Mouse (Mus musculus) lung, embryonic 14.5 days (tissue): ENCODE results near the gene Adamts16. TPM values are rescaled to one million over a fixed set of nuclear protein-coding genes. Genes with fewer than 3 reads are reported as not detected.

ENCODE experiments used
- ATAC-seq: fragments of 200-750 bp; cut with Nextera tagmentation; 2 replicates; pipeline ENCODE4 v1.8.0; 2017; ENCODE audit warnings: mild to moderate bottlenecking, moderate TSS enrichment, moderate library complexity; ENCODE audit not compliant: insufficient read depth
- DNase-seq: peaks from one replicate; pipeline ENCODE4 v3.0.0-alpha.2; 2015
- H3K27ac ChIP-seq: fragments of 300-500 bp; sonication (generic); 2 replicates; pipeline ENCODE4 v1.5.1; 2014; ENCODE audit warnings: low read depth, mild to moderate bottlenecking, moderate library complexity
- H3K27me3 ChIP-seq: fragments of 300-500 bp; sonication (generic); 2 replicates; pipeline ENCODE4 v1.6.1; 2014; ENCODE audit warnings: low read length, control low read depth; ENCODE audit not compliant: insufficient read depth
- H3K36me3 ChIP-seq: fragments of 300-500 bp; sonication (generic); 2 replicates; pipeline ENCODE4 v1.6.1; 2014; ENCODE audit warnings: control low read depth; ENCODE audit not compliant: insufficient read depth
- H3K4me1 ChIP-seq: fragments of 300-500 bp; sonication (generic); 2 replicates; pipeline ENCODE4 v1.6.1; 2014; ENCODE audit warnings: antibody characterized with exemption, control low read depth; ENCODE audit not compliant: insufficient read depth
- H3K4me2 ChIP-seq: fragments of 300-500 bp; sonication (generic); 2 replicates; pipeline ENCODE4 v1.6.1; 2014; ENCODE audit warnings: mild to moderate bottlenecking
- H3K4me3 ChIP-seq: fragments of 300-500 bp; sonication (generic); 2 replicates; pipeline ENCODE4 v1.5.1; 2014; ENCODE audit warnings: low read depth, low read length
- H3K9ac ChIP-seq: fragments of 300-500 bp; sonication (generic); 2 replicates; pipeline ENCODE4 v1.6.1; 2014
- H3K9me3 ChIP-seq: fragments of 300-500 bp; sonication (generic); 2 replicates; pipeline ENCODE4 v1.6.1; 2016; ENCODE audit warnings: low read depth, low read length, control low read depth
- CTCF ChIP-seq: IDR thresholded peaks from 2 replicates; pipeline ENCODE4 v1.5.1; 2016; ENCODE audit warnings: antibody characterized with exemption, low read depth
- WGBS: fragments of 180-500 bp; shearing (Covaris S2); extraction: QIAGEN DNeasy Blood & Tissue Kit; methylation state at CpG from one replicate; pipeline ENCODE4 v1.1.7; 2014; 5-methylcytosine and 5-hydroxymethylcytosine counted together
- polyA plus RNA-seq: library from polyadenylated mRNA; unstranded; fragments of >200 nt; fragmentation: Nextera tagmentation; extraction: Ambion mirVana; gene quantifications from 2 replicates; pipeline ENCODE4 v1.2.1, GENCODE M21; 2014

Gene Adamts16
- polyA plus RNA-seq, 1 experiment from 2014 or later, result 0.04 TPM

- no peaks in the 10 kb centered on the region for H3K36me3 ChIP-seq
- no peak overlapping the region for H3K27ac ChIP-seq
- H3K4me3 ChIP-seq, result no peak overlapping the region
- H3K4me1 ChIP-seq, result no peaks in the 10 kb centered on the region
- DNase-seq (peak; percentile 45), ATAC-seq (no peak)
- no peak overlapping the region for H3K4me2 ChIP-seq
- no peak overlapping the region for H3K9ac ChIP-seq
- H3K9me3 ChIP-seq, result no peaks in the 10 kb centered on the region
- H3K27me3 ChIP-seq, result no peaks in the 10 kb centered on the region
- peak; percentile 56 for TF ChIP-seq CTCF
Observed at GRCm38 (mm10) chr13:70767462-70767861, 74.1 kb downstream of the Adamts16 start.

GRCm38 (mm10) chr13:70764682-70765081 lies 76.9 kb downstream of the Adamts16 start:
- Histone ChIP-seq H3K4me2 (no peak overlapping the region), H3K36me3 (no peaks in the 10 kb centered on the region), H3K4me3 (no peak overlapping the region), H3K4me1 (no peaks in the 10 kb centered on the region), H3K27me3 (no peaks in the 10 kb centered on the region), H3K9me3 (no peaks in the 10 kb centered on the region), H3K27ac (no peak overlapping the region), H3K9ac (no peak overlapping the region)
- TF ChIP-seq CTCF, result no peak
- DNase-seq, result no peak
- ATAC-seq, result no peak
- 79% methylated on average over 6 of the region's 6 CpGs for WGBS

- no peak overlapping the region for H3K9ac ChIP-seq
- DNase-seq (no peak), ATAC-seq (no peak)
- no peaks in the 10 kb centered on the region for H3K4me1 ChIP-seq
- H3K4me2 ChIP-seq, result no peak overlapping the region
- H3K4me3 ChIP-seq, result no peak overlapping the region
- H3K36me3 ChIP-seq, result no peaks in the 10 kb centered on the region
- TF ChIP-seq CTCF, result no peak
- H3K9me3 ChIP-seq, result no peaks in the 10 kb centered on the region
- WGBS, result 88% methylated on average over 2 of the region's 2 CpGs
- H3K27me3 ChIP-seq, result no peaks in the 10 kb centered on the region
- no peak overlapping the region for H3K27ac ChIP-seq
Observed at GRCm38 (mm10) chr13:70762586-70762985, 79.0 kb downstream of the Adamts16 start.

- no peak for TF ChIP-seq CTCF
- no peak for DNase-seq
- H3K4me3 ChIP-seq, result no peak overlapping the region
- H3K27ac ChIP-seq, result no peak overlapping the region
- H3K9ac ChIP-seq, result no peak overlapping the region
- H3K36me3 ChIP-seq, result no peaks in the 10 kb centered on the region
- H3K4me2 ChIP-seq, result no peak overlapping the region
- ATAC-seq, result no peak
- H3K27me3 ChIP-seq, result no peaks in the 10 kb centered on the region
- H3K4me1 ChIP-seq, result no peaks in the 10 kb centered on the region
- 50% methylated on average over 2 of the region's 2 CpGs for WGBS
- H3K9me3 ChIP-seq, result no peaks in the 10 kb centered on the region
Observed at GRCm38 (mm10) chr13:70761312-70761711, 80.3 kb downstream of the Adamts16 start.

DNA sequence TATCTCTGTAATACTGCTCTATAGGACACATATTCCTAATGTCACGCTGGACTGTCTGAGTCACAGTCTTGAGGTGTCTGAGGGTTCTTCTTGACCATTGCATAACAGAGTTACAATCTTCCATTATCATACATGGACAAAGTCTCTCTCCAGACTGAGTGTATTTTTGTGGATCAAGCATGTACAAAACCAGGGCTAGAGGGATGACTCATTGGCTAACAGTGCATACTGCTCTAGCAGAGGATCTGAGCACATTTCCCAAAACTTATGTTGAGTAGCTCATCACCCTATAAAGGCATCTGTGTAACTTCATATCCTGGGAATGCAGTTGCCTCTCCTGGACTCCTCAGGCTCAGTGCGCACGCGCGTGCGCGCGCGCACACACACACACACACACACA lies 81.4 kb downstream of the Adamts16 start:
- ATAC-seq, result no peak
- no peak overlapping the region for H3K9ac ChIP-seq
- 98% methylated on average over 9 of the region's 9 CpGs for WGBS
- H3K9me3 ChIP-seq, result no peaks in the 10 kb centered on the region
- TF ChIP-seq CTCF, result no peak
- H3K4me2 ChIP-seq, result no peak overlapping the region
- no peaks in the 10 kb centered on the region for H3K27me3 ChIP-seq
- DNase-seq, result no peak
- H3K4me1 ChIP-seq, result no peaks in the 10 kb centered on the region
- H3K36me3 ChIP-seq, result no peaks in the 10 kb centered on the region
- no peak overlapping the region for H3K4me3 ChIP-seq
- H3K27ac ChIP-seq, result no peak overlapping the region

GRCm38 (mm10) chr13:70746294-70747008 lies 95.2 kb downstream of the Adamts16 start:
- Histone ChIP-seq H3K9ac (no peak overlapping the region), H3K27me3 (no peaks in the 10 kb centered on the region), H3K4me3 (no peak overlapping the region), H3K36me3 (no peaks in the 10 kb centered on the region), H3K4me2 (no peak overlapping the region), H3K27ac (no peak overlapping the region), H3K9me3 (no peaks in the 10 kb centered on the region), H3K4me1 (no peaks in the 10 kb centered on the region)
- no peak for TF ChIP-seq CTCF
- DNase-seq (peak; percentile 34), ATAC-seq (peak; percentile 38; the same call in 1 of the 2 replicates)
- WGBS, result 56% methylated on average over 14 of the region's 14 CpGs

GRCm38 (mm10) chr13:70744416-70745038 lies 97.1 kb downstream of the Adamts16 start:
- 71% methylated on average over 5 of the region's 5 CpGs for WGBS
- DNase-seq (no peak), ATAC-seq (no peak)
- H3K4me1 ChIP-seq, result no peaks in the 10 kb centered on the region
- no peaks in the 10 kb centered on the region for H3K9me3 ChIP-seq
- H3K27ac ChIP-seq, result no peak overlapping the region
- no peaks in the 10 kb centered on the region for H3K27me3 ChIP-seq
- H3K4me2 ChIP-seq, result no peak overlapping the region
- no peaks in the 10 kb centered on the region for H3K36me3 ChIP-seq
- no peak overlapping the region for H3K4me3 ChIP-seq
- TF ChIP-seq CTCF, result no peak
- no peak overlapping the region for H3K9ac ChIP-seq
